Mouse (Mus musculus): ENCODE data around the gene Arl8a. TPM values are rescaled to one million over a fixed set of nuclear protein-coding genes. Genes with fewer than 3 reads are reported as not detected.
A peak's percentile ranks its signal among the peaks of the same experiment; 100 is the strongest.

Gene Arl8a
- total and polyA plus RNA-seq, 2 experiments, result 3.2 to 15.2 TPM

- 48% methylated on average over 3 of the region's 3 CpGs for WGBS
- Histone ChIP-seq H3K27me3 (ENCODE audit: control insufficient read depth, insufficient read depth, low read length) (no peaks in the 10 kb centered on the region), H3K36me3 (ENCODE audit: control insufficient read depth, insufficient read depth, low read length) (no peaks in the 10 kb centered on the region), H3K27ac (replicated peaks; ENCODE audit: insufficient read depth, low read depth, low read length) (no peak overlapping the region), H3K4me1 (ENCODE audit: control insufficient read depth, insufficient read depth, low read length) (peaks cover 5% of the 10 kb centered on the region; the same call in 1 of the 2 replicates), H3K9ac (ENCODE audit: low read depth, low read length) (no peak overlapping the region), H3K79me2 (ENCODE audit: control insufficient read depth, insufficient read depth, low read length) (no peaks in the 10 kb centered on the region), H3K4me3 (ENCODE audit: insufficient read depth, low read depth, low read length) (no peak overlapping the region)
- peak; percentile 41 for DNase-seq (ENCODE audit: extremely low read depth, low read depth, low spot score)
- TF ChIP-seq POLR2A (IDR thresholded peaks at IDR 0.05; ENCODE audit: extremely low read depth, insufficient read depth, low read length) (no peak), CTCF (IDR thresholded peaks at IDR 0.05; ENCODE audit: low read depth, low read length) (no peak)
Measured at GRCm38 (mm10) chr1:135175176-135175575, 28.6 kb downstream of the Arl8a start.

- H3K27ac ChIP-seq (replicated peaks; ENCODE audit: insufficient read depth, low read depth, low read length), result no peak overlapping the region
Measured at GRCm38 (mm10) chr1:135177724-135178123, 31.1 kb downstream of the Arl8a start.

GRCm38 (mm10) chr1:135178863-135179262 lies 32.2 kb downstream of the Arl8a start:
- Histone ChIP-seq H3K4me1 (ENCODE audit: control insufficient read depth, insufficient read depth, low read length) (no peaks in the 10 kb centered on the region), H3K27me3 (ENCODE audit: control insufficient read depth, insufficient read depth, low read length) (no peaks in the 10 kb centered on the region), H3K9ac (ENCODE audit: low read depth, low read length) (no peak overlapping the region), H3K4me3 (ENCODE audit: insufficient read depth, low read depth, low read length) (no peak overlapping the region), H3K36me3 (ENCODE audit: control insufficient read depth, insufficient read depth, low read length) (no peaks in the 10 kb centered on the region), H3K79me2 (ENCODE audit: control insufficient read depth, insufficient read depth, low read length) (no peaks in the 10 kb centered on the region), H3K27ac (replicated peaks; ENCODE audit: insufficient read depth, low read depth, low read length) (no peak overlapping the region)
- WGBS, result 70% methylated on average over 7 of the region's 7 CpGs
- TF ChIP-seq CTCF (IDR thresholded peaks at IDR 0.05; ENCODE audit: low read depth, low read length) (no peak), POLR2A (IDR thresholded peaks at IDR 0.05; ENCODE audit: extremely low read depth, insufficient read depth, low read length) (no peak)
- no peak for DNase-seq (ENCODE audit: extremely low read depth, low read depth, low spot score)

More at GRCm38 (mm10) chr1:135177724-135178123, 31.1 kb downstream of the Arl8a start:
- H3K4me3 ChIP-seq (ENCODE audit: insufficient read depth, low read depth, low read length), result no peak overlapping the region
- H3K36me3 ChIP-seq (ENCODE audit: control insufficient read depth, insufficient read depth, low read length), result no peaks in the 10 kb centered on the region
- no peaks in the 10 kb centered on the region for H3K27me3 ChIP-seq (ENCODE audit: control insufficient read depth, insufficient read depth, low read length)
- H3K4me1 ChIP-seq (ENCODE audit: control insufficient read depth, insufficient read depth, low read length), result no peaks in the 10 kb centered on the region
- H3K79me2 ChIP-seq (ENCODE audit: control insufficient read depth, insufficient read depth, low read length), result no peaks in the 10 kb centered on the region
- no peak for DNase-seq (ENCODE audit: extremely low read depth, low read depth, low spot score)
- WGBS, result 77% methylated on average over 3 of the region's 3 CpGs
- TF ChIP-seq CTCF (IDR thresholded peaks at IDR 0.05; ENCODE audit: low read depth, low read length), result no peak
- no peak overlapping the region for H3K9ac ChIP-seq (ENCODE audit: low read depth, low read length)

- Histone ChIP-seq H3K27ac (replicated peaks; ENCODE audit: insufficient read depth, low read depth, low read length) (no peak overlapping the region), H3K4me3 (ENCODE audit: insufficient read depth, low read depth, low read length) (no peak overlapping the region), H3K79me2 (ENCODE audit: control insufficient read depth, insufficient read depth, low read length) (no peaks in the 10 kb centered on the region), H3K9ac (ENCODE audit: low read depth, low read length) (no peak overlapping the region), H3K4me1 (ENCODE audit: control insufficient read depth, insufficient read depth, low read length) (no peaks in the 10 kb centered on the region), H3K27me3 (ENCODE audit: control insufficient read depth, insufficient read depth, low read length) (no peaks in the 10 kb centered on the region), H3K36me3 (ENCODE audit: control insufficient read depth, insufficient read depth, low read length) (no peaks in the 10 kb centered on the region)
- no peak for TF ChIP-seq CTCF (IDR thresholded peaks at IDR 0.05; ENCODE audit: low read depth, low read length)
- no peak for TF ChIP-seq POLR2A (IDR thresholded peaks at IDR 0.05; ENCODE audit: extremely low read depth, insufficient read depth, low read length)
- 87% methylated on average over 10 of the region's 10 CpGs for WGBS
- DNase-seq (ENCODE audit: extremely low read depth, low read depth, low spot score), result no peak
Measured at GRCm38 (mm10) chr1:135180830-135181229, 34.2 kb downstream of the Arl8a start.

GRCm38 (mm10) chr1:135181275-135181674 lies 34.7 kb downstream of the Arl8a start:
- Histone ChIP-seq H3K27me3 (ENCODE audit: control insufficient read depth, insufficient read depth, low read length) (no peaks in the 10 kb centered on the region), H3K79me2 (ENCODE audit: control insufficient read depth, insufficient read depth, low read length) (no peaks in the 10 kb centered on the region), H3K36me3 (ENCODE audit: control insufficient read depth, insufficient read depth, low read length) (no peaks in the 10 kb centered on the region), H3K4me3 (ENCODE audit: insufficient read depth, low read depth, low read length) (no peak overlapping the region), H3K27ac (replicated peaks; ENCODE audit: insufficient read depth, low read depth, low read length) (no peak overlapping the region), H3K4me1 (ENCODE audit: control insufficient read depth, insufficient read depth, low read length) (no peaks in the 10 kb centered on the region), H3K9ac (ENCODE audit: low read depth, low read length) (no peak overlapping the region)
- 80% methylated on average over 4 of the region's 4 CpGs for WGBS
- TF ChIP-seq POLR2A (IDR thresholded peaks at IDR 0.05; ENCODE audit: extremely low read depth, insufficient read depth, low read length), result no peak
- no peak for TF ChIP-seq CTCF (IDR thresholded peaks at IDR 0.05; ENCODE audit: low read depth, low read length)
- DNase-seq (ENCODE audit: extremely low read depth, low read depth, low spot score), result no peak

GRCm38 (mm10) chr1:135181880-135182623 lies 35.4 kb downstream of the Arl8a start:
- H3K36me3 ChIP-seq (ENCODE audit: control insufficient read depth, insufficient read depth, low read length), result no peaks in the 10 kb centered on the region
- no peak for TF ChIP-seq POLR2A (IDR thresholded peaks at IDR 0.05; ENCODE audit: extremely low read depth, insufficient read depth, low read length)
- TF ChIP-seq CTCF (IDR thresholded peaks at IDR 0.05; ENCODE audit: low read depth, low read length), result no peak
- H3K27ac ChIP-seq (replicated peaks; ENCODE audit: insufficient read depth, low read depth, low read length), result no peak overlapping the region
- WGBS, result 63% methylated on average over 8 of the region's 8 CpGs
- DNase-seq (ENCODE audit: extremely low read depth, low read depth, low spot score), result peak; percentile 72
- H3K27me3 ChIP-seq (ENCODE audit: control insufficient read depth, insufficient read depth, low read length), result no peaks in the 10 kb centered on the region
- no peak overlapping the region for H3K9ac ChIP-seq (ENCODE audit: low read depth, low read length)
- no peaks in the 10 kb centered on the region for H3K79me2 ChIP-seq (ENCODE audit: control insufficient read depth, insufficient read depth, low read length)
- H3K4me1 ChIP-seq (ENCODE audit: control insufficient read depth, insufficient read depth, low read length), result no peaks in the 10 kb centered on the region
- H3K4me3 ChIP-seq (ENCODE audit: insufficient read depth, low read depth, low read length), result no peak overlapping the region
